In genomic region chr7:96141876-96142275, GRCm38 (mm10) we compare ENCODE assay signal across 28 mouse cellular contexts.
"Had no signal": no experiment of that assay in that cellular context is flagged by ENCODE, and none has a peak within 500 bp of the region (broad histone marks: within the 10 kb centered on the region; RNA-seq: fewer than 3 reads in every experiment).

No protein-coding gene starts in this region.

- H3K27ac ChIP-seq: gastrocnemius, adult 2 months; hindbrain, embryonic 10.5 days; hindbrain, embryonic 12.5 days; hindbrain, embryonic 14.5 days; intestine, embryonic 15.5 days; layer of hippocampus, adult 2 months; left cerebral cortex, adult 2 months; limb, embryonic 10.5 days; limb, embryonic 12.5 days; liver, embryonic 13.5 days had no signal

- H3K9ac ChIP-seq: heart, embryonic 13.5 days; heart, embryonic 15.5 days; hindbrain, embryonic 12.5 days; hindbrain, embryonic 14.5 days; intestine, embryonic 15.5 days; limb, embryonic 12.5 days; liver, embryonic 13.5 days had no signal

- H3K4me2 ChIP-seq: heart, embryonic 13.5 days; heart, embryonic 15.5 days; hindbrain, embryonic 12.5 days; hindbrain, embryonic 14.5 days; intestine, embryonic 15.5 days; limb, embryonic 12.5 days; liver, embryonic 11.5 days; liver, embryonic 13.5 days had no signal

- ATAC-seq: hindbrain, embryonic 16.5 days; inflammation-experienced regulatory T-cells, adult 6 months; intestine, embryonic 15.5 days; intestine, postnatal 0 days had no signal

- H3K9me3 ChIP-seq: heart, embryonic 10.5 days; heart, embryonic 15.5 days; hindbrain, embryonic 12.5 days; intestine, embryonic 15.5 days; limb, embryonic 10.5 days; limb, embryonic 12.5 days; liver, embryonic 13.5 days had no signal

- H3K36me3 ChIP-seq: heart, embryonic 10.5 days; heart, embryonic 13.5 days; heart, embryonic 15.5 days; hindbrain, embryonic 10.5 days; hindbrain, embryonic 12.5 days; intestine, embryonic 15.5 days; limb, embryonic 10.5 days; limb, embryonic 12.5 days; liver, embryonic 13.5 days had no signal

- H3K27me3 ChIP-seq: heart, embryonic 13.5 days; heart, embryonic 15.5 days; hindbrain, embryonic 12.5 days; intestine, embryonic 15.5 days; limb, embryonic 12.5 days; liver, embryonic 13.5 days had no signal

- DNase-seq: gastrocnemius, adult 2 months; gastrocnemius, postnatal 10 days; gastrocnemius, postnatal 25 days; heart, adult 2 months; heart, postnatal 14 days; heart, postnatal 36 days; kidney, adult 18-20 months; kidney, adult 8-10 months; kidney, postnatal 10 days; kidney, postnatal 25 days; kidney, postnatal 4 days; liver; liver, embryonic 13.5 days had no signal

- H3K4me1 ChIP-seq: hindbrain, embryonic 10.5 days; hindbrain, embryonic 12.5 days; intestine, embryonic 15.5 days; limb, embryonic 10.5 days; limb, embryonic 12.5 days; liver, embryonic 13.5 days had no signal

- H3K4me3 ChIP-seq: gastrocnemius, adult 2 months; heart, adult 2 months; heart, embryonic 10.5 days; heart, embryonic 13.5 days; heart, embryonic 15.5 days; hindbrain, embryonic 10.5 days; hindbrain, embryonic 12.5 days; intestine, embryonic 15.5 days; layer of hippocampus, adult 2 months; left cerebral cortex, adult 2 months; limb, embryonic 10.5 days; limb, embryonic 12.5 days; liver, embryonic 13.5 days had no signal
